Mouse (Mus musculus) hindbrain, embryonic 12.5 days (tissue): ENCODE measurements around the gene Mettl22. TPM values are rescaled to one million over a fixed set of nuclear protein-coding genes. Genes with fewer than 3 reads are reported as not detected.

Experiments used
- ATAC-seq: fragments of 200-750 bp; cut with Nextera tagmentation; 2 replicates; pipeline ENCODE4 v1.8.0; 2017; ENCODE audit warnings: moderate TSS enrichment; ENCODE audit not compliant: low FRiP score
- H3K27ac ChIP-seq: fragments of 300-500 bp; sonication (generic); 2 replicates; pipeline ENCODE4 v1.5.1; 2016; ENCODE audit warnings: mild to moderate bottlenecking
- H3K27me3 ChIP-seq: fragments of 300-500 bp; sonication (generic); 2 replicates; pipeline ENCODE4 v1.6.1; 2016; ENCODE audit warnings: mild to moderate bottlenecking
- H3K36me3 ChIP-seq: fragments of 300-500 bp; sonication (generic); 2 replicates; pipeline ENCODE4 v1.6.1; 2016; ENCODE audit warnings: mild to moderate bottlenecking
- H3K4me1 ChIP-seq: fragments of 300-500 bp; sonication (generic); 2 replicates; pipeline ENCODE4 v1.6.1; 2016
- H3K4me2 ChIP-seq: fragments of 300-500 bp; sonication (generic); replicated peaks from 2 replicates; pipeline ENCODE4 v1.6.1; 2016; ENCODE audit warnings: mild to moderate bottlenecking
- H3K4me3 ChIP-seq: fragments of 300-500 bp; sonication (generic); 2 replicates; pipeline ENCODE4 v1.5.1; 2016; ENCODE audit warnings: mild to moderate bottlenecking
- H3K9ac ChIP-seq: fragments of 300-500 bp; sonication (generic); 2 replicates; pipeline ENCODE4 v1.6.1; 2016; ENCODE audit warnings: mild to moderate bottlenecking, moderate library complexity
- H3K9me3 ChIP-seq: fragments of 300-500 bp; sonication (generic); replicated peaks from 2 replicates; pipeline ENCODE4 v1.6.1; 2016; ENCODE audit warnings: mild to moderate bottlenecking
- WGBS: fragments of 180-500 bp; shearing (Covaris S2); methylation state at CpG from one replicate; pipeline ENCODE4 v1.1.7; 2016; 5-methylcytosine and 5-hydroxymethylcytosine counted together
- polyA plus RNA-seq: library from polyadenylated mRNA; unstranded; fragments of >200 nt; fragmentation: Nextera tagmentation; extraction: Ambion mirVana; gene quantifications from 2 replicates; pipeline ENCODE4 v1.2.1, GENCODE M21; 2016

Mettl22 gene
- polyA plus RNA-seq, 1 experiment from 2014 or later: 22.6 TPM

DNA sequence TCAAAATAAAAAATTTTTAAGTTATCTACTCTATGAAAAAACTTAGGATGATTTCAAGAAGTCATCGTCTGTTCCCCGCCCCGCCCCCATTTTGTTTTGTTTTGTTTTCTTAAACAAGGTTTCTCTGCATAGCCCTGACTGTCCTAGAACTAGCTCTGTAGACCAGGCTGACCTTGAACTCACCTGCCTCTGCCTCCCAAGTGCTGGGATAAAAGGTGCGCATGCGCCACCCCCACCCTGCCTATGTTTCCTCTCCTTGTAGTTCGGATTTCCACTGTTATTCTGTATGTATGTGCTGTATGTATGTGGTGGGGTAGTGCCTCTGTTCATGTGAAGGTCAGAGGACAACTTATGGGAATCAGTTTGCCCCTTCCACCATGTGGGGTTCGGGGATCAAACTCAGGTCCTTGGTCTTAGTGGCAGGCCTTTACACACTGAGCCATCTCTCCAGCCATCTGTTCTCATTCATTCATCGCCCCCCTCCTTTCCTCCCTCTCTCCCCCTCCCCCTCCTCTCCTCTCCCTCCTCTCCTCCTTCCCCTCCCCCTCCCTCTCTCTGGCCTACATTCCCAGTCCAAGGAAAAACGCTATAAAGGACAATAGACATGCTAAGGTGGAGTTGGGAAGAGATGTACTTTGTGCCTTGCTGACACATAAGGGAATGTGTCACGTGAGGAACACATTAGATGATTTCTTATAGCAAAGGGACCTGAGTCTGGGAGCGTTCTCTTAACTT is 64.0 kb downstream of the Mettl22 start:
- H3K4me1 ChIP-seq: peaks cover 14% of the 10 kb centered on the region
- no peak overlapping the region for H3K4me2 ChIP-seq
- ATAC-seq: no peak
- H3K9ac ChIP-seq: no peak overlapping the region
- H3K27me3 ChIP-seq: 0 out of 2 replicates have a peak, but pooled peaks cover 5% of the 10 kb centered on the region
- H3K27ac ChIP-seq: no peak overlapping the region
- 87% methylated on average over 11 of the region's 11 CpGs for WGBS
- no peak overlapping the region for H3K4me3 ChIP-seq
- H3K9me3 ChIP-seq: no peaks in the 10 kb centered on the region
- H3K36me3 ChIP-seq: no peaks in the 10 kb centered on the region

DNA sequence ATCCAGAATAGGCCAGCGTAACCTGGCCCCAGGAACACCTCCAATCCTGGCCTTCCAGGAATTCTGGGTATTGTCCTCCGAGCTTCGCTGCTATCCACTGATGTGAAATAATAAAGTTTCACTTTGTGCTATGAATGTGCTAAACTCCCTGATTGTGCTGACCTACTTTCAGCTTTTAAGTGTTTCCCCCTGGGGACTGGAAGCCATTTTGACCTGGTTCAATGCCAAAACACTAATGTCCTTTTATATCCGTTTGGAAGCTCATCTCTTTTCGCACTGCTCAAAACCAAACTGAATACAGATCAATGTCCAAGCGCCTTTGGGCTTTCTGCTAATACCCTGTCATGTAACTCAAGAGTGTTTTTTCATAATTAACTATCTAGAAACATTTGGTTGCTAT is 64.8 kb downstream of the Mettl22 start:
- H3K4me3 ChIP-seq: no peak overlapping the region
- H3K9ac ChIP-seq: no peak overlapping the region
- H3K4me2 ChIP-seq: no peak overlapping the region
- H3K36me3 ChIP-seq: no peaks in the 10 kb centered on the region
- no peak for ATAC-seq
- no peaks in the 10 kb centered on the region for H3K9me3 ChIP-seq
- H3K27ac ChIP-seq: no peak overlapping the region
- peaks cover 21% of the 10 kb centered on the region for H3K4me1 ChIP-seq
- H3K27me3 ChIP-seq: 0 out of 2 replicates have a peak, but pooled peaks cover 5% of the 10 kb centered on the region
- WGBS: 87% methylated on average over 6 of the region's 6 CpGs

DNA sequence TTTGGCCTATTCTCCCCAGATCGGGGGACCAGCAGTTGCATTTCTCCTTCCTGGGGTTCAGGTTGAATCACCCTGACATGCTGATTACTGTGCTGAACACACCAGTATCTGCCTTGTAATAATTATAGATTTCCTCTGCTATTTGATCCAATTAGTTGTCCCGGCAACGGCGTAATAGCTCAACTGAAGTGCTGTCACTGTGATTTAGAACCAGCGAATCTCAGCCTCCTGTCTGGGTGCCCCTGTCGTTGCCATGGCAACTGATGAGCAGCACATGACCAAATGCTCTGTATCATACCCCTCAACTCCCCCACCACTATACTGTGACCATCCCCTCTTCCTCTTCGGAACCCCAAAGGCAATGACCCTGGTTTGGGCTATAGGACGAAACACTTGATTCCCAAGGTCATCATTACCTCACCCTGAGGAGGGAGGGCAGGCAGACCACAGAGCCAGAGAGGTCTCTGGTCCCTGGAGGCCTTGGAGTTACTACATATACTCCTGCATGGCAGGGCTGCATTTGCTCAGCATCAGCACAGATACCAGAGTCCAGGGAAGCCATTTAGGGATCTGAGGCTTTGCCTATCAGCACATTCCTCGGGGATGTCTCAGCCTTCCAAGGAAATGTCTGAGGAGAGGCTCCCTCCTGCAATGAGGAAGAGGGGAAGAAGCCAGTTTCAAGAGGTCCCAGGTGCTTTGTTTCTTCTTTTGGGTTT is 68.7 kb downstream of the Mettl22 start:
- WGBS: 26% methylated on average over 9 of the region's 9 CpGs
- Histone ChIP-seq H3K4me1 (peaks cover 29% of the 10 kb centered on the region), H3K27ac (peak overlapping the region; percentile 92), H3K36me3 (no peaks in the 10 kb centered on the region), H3K4me3 (no peak overlapping the region), H3K4me2 (peak overlapping the region; percentile 22), H3K9me3 (no peaks in the 10 kb centered on the region), H3K27me3 (0 out of 2 replicates have a peak, but pooled peaks cover 5% of the 10 kb centered on the region), H3K9ac (no peak overlapping the region)
- ATAC-seq: peak; percentile 93

Other genes starting within 250 kb of the Mettl22 start
- not detected in 2 replicates for gene Tmem114, start 45.7 kb upstream of the Mettl22 start, polyA plus RNA-seq
- 68.3 and 78.9 TPM in 2 replicates for gene Abat, start 42.6 kb downstream of the Mettl22 start, polyA plus RNA-seq
- 49.6 and 51.0 TPM in 2 replicates for gene Pmm2, start 166.9 kb downstream of the Mettl22 start, polyA plus RNA-seq
- 22.6 and 23.0 TPM in 2 replicates for gene Tmem186, start 166.9 kb downstream of the Mettl22 start, polyA plus RNA-seq
- 229 and 234 TPM in 2 replicates for gene Carhsp1, start 201.4 kb downstream of the Mettl22 start, polyA plus RNA-seq
- not detected in 2 replicates for gene Gm5767, start 210.0 kb downstream of the Mettl22 start, polyA plus RNA-seq